Mouse (Mus musculus) WW6 (cell line): ENCODE results near the gene Ung.

Source experiments
- DNase-seq: peaks from one replicate; pipeline ENCODE4 v3.0.0-alpha.2; 2013; ENCODE audit warnings: low read depth, low spot score

Gene Ung

DNA sequence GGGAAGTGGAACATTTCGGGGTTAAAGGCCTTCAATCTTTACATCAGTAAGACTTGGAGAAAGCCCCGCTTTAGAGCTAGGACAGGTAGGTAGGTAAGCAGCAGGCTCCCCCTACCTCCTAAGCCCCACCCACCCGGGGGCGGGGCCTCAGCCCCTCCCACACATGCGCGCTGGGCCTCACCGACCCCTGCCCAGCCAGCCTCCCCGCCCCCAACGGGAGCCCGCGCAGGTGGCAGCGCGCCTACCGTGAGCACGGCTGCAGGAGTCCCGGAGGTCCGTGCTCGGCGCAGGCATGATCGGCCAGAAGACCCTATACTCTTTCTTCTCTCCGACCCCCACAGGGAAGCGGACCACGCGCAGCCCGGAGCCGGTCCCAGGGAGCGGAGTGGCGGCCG is at the start of gene Ung:
Gene Ung (plus strand): TSS at position 176 of the 395 bp plus-strand sequence.
- peak; percentile 72 for DNase-seq

DNA sequence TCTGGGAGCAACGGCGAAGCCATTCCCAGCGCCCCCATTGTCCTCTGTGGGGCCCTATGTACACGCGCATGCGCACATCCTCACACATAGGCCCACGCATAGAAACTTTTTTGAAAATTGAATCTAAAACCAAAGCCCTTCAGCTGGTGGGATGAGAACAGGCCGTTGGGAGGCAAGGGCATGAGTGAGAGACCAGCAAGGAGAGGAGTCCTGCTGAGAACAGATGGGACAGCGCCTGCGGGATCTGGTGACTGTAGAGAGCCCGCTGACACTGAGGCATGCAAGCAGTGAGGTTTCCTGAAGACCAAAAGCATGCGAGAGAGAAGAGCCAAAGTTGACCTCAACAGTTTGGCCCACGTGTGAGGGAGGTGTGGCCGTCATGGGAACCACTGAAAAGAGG is 44.7 kb upstream of the Ung start:
- DNase-seq: no peak

DNA sequence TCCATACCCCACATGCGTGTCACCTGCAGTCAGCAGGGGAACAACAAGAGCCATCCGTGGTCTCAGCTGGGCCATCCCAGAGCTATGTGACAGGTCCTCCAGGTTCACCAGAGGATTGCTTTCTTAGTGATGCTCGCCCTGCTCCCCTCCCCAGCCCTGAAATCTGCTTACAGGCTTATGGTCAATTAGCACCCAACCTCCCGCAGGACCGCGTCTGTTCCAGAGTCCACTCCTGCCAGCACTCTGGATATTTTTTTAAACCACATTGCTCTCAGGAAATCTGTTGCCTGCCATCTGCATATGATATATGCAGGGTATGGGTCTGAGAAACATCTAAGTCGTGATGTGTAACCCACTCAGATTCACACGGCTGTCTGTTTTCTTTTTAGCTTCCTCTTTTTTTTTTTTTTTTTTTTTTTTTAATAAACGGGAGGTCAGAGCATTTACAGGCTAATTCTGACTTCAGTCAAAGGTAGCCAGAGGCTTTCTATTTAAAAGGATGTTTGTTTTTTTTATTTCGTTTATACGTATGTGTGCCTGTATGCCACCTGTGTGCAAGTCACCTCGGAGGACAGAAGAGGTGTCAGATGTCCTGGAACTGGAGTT is 42.2 kb upstream of the Ung start:
- no peak for DNase-seq

DNA sequence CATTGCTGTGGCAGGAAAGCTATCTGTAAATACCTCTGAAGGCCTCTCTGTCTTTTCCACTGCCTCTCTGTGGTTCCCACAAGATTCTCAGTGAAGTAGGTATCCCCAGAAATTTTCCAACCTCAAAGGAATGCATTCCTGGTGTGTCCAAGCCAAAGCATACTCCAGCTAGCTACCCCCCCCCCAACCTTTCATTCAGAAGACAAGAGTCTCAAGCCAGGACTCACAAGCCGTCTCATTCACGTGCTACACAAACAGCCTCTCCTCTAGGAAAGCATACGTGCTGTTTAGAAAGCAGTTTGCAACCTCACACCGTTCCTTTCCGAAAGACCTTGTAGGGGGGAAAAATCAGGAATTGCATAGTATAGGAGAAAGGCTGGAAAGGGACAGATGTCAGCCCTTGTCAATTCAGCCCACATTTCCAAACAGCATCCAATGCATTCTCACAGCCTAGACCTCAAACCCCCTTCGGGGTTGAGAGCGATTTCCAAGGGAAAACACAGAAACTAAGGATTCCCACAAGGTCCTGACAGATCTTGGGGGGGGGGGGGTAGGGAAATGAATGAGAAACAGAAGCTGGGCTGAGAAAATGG is 39.7 kb upstream of the Ung start:
- DNase-seq: no peak

DNA sequence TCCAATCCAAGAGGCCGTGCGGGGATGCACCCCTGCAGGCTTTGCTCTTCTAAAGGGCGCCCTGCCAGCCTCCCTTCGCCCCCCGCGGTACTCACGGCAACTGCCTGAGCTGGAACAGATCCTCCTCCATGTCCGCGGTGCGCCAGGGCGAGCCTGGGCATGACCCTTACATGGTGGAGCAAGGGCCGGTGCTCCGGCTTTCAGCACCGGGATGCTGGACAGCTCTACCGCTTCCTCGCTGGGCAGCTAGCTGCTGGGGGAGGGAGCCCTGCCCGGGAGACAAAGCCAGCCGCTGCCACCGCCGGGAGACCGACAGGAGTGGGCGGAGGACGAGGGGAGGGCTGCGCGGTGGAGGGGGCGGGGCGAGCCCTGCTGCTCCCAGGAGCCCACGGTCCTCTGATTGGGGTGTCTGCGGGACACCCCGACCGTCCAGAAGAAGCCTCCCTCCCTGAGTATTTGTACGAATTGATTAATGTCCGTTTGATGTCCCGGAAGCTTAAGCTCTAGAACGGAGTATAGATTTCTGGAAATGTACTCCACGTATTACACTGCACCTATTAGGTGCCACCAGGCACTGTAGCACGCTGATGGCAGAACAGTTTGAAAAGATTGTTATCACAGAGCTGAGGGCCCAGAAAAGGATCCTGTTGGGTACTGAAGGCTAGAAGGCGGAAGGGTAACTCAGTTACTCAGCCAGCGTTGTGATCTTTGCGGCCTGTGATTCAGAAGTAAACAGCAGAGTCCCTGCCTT is 39.0 kb upstream of the Ung start, which contains the start of gene Svop:
Gene Svop (minus strand): TSS at position 514 of the 751 bp plus-strand sequence.
- DNase-seq: peak; percentile 60

DNA sequence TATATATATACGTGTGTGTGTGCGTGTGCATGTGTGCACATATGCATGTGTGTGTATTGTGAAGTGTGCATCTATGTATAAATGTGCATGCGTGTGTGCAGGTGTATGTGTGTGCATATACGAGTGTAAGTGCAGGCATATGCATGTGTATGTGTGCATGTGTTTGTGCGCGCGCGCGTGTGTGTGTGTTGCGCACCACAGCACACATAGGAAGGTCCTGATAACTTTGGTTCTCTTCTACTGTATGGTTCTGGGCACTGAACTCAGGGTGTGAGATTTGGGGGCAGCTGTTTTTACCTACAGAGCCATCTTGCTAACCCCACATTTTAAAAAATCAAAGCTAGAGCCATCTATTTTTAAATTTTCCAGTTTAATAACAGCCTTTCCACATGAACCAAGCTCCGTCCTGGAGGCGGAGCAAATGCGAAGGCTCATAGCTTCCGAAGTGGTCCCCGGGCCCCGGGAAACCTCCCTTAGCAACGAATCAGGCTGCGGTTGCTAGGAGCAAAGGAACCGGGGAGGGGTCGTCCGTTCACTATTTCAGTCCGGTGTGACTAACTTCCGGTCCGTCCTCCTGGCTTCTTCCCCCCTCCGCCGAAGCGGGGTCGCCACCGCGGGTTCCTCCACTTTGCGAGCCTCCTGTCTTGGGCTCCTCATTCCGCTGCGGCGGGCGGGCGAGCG is 30.3 kb upstream of the Ung start:
- peak; percentile 86 for DNase-seq

DNA sequence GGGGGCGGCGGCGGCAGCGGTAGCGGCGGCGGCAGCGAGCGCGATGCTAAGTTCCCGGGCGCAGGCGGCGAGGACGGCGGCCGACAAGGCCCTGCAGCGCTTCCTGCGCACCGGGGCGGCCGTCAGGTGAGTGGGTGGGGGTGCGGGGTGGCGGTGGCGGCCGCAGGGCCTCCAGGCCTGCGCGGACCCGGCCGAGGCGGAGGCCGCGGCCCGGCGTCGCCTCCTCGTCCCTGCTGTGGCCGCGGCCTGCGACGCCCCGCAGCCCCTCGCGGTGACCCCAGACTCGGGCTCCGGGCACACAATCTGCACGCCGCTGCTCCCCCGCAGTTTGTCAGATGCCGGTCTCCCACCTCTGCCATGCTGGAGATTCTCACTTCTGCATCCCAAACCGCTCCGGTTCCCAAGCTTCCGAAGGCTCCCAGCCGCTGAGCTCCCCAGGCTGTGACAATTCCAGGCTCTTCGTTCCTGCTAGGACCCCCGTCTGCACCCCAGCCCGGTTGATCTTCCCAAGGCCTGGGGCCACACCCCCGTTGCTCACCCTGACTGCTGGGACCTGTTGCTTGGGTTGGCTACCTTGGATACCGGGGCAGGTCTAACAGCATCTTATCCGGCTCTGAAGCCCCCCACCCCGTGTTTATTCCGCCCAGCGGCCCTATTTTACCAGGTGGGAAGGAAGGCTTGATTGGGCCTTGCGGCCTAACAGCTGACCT is 29.6 kb upstream of the Ung start:
- no peak for DNase-seq

DNA sequence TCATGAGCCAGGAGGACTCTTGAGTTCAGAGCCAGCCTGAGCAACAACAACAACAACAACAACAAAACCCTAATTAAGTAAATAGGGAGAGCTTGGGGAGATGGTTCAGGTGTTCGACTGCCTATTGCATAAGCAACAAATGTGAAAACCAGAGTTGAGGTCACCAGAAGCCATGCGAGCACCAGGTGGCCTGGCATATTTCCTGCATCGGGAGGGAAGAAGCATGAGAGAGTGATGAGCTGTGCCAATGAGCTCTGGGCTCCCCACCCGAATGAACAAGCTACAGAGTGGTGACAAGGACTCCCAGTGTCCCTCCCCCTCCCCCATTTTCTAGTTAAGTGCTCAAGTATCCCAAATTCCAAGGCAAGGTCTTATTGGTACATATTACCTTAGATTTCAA is 28.3 kb upstream of the Ung start:
- DNase-seq: no peak

DNA sequence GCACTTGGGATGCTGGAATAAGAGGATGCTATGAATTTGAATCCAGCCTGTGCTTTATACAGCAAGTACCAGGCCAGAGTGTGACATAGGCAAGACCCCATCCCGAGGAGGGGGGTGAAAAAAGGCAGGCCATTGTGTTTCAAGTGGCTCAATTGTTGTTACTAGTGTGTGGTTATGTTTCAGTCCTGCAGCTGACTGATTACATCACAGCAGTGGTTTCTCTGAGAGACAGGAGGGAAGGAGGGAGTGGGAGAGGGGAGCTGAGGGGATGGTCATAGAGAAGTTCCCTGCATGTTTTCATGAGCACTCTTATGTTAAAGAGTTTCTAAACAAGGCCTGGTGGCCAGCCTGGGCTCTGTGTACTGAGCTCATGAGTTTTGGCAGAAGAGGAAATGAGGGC is 27.4 kb upstream of the Ung start:
- no peak for DNase-seq

DNA sequence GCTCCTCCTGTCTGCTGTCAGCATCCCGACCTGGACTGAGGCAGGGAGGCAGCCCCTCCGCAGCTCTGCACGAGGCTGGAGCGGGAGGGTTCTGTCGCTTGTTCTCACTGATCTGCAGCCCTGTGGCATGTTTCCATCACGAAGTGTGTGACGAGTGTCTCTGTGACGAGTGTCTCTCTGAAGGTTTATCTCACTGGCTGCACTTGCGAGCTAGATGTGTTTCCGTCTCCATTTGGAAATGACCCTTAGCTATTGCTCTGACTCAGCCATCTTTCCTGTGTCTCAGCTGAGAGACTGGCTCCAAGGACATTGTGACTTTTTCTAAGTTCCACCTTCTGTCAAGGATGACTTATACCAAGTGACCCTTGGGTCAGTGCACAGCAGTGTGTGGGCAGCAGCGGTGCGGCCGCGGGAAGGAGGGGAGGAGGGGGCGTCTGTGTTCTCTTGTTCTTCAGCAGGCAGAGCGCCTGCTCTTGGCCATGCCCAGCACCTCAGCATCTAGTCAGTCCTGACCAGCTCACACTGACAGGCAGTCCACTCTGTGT is 23.7 kb upstream of the Ung start:
- no peak for DNase-seq

DNA sequence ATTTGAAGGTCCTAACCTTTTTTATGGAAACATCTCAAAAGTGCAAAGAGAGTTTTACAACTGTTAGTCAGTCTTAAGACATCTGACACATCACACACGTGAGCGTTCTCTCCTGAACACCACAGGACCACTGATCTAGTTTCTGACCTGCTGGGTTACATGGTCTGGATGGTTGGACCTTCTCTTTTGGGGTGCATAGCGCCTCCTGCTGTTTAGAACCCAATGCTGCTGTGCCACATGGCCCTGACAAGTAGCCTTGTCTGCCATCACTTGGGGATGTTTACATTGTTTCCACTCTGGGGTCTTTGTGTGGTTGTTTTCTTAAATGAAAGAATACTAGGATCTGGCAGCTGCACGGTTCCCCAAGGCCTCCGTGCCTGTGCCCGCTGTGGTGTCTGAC is 16.9 kb upstream of the Ung start:
- DNase-seq: no peak

DNA sequence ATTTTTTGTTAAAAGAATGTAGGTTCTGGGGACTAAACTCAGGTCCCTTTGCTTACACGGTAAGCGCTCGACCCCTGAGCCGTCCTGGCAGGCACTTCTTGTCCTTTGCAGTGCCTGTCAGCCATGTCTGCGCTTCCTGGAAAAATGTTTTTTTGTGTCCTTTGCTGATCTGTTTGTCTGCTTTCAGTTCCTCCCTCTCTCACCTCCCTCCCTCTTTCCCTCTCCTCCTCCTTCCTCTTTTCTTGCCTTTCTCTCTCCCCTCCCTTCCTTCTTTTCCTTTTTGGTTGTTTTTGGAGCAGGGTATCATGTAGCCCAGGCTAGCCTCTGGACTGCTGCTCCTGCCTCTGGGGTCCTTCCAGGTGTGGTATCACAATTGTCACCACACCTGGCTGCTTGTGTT is 15.2 kb upstream of the Ung start:
- no peak for DNase-seq

DNA sequence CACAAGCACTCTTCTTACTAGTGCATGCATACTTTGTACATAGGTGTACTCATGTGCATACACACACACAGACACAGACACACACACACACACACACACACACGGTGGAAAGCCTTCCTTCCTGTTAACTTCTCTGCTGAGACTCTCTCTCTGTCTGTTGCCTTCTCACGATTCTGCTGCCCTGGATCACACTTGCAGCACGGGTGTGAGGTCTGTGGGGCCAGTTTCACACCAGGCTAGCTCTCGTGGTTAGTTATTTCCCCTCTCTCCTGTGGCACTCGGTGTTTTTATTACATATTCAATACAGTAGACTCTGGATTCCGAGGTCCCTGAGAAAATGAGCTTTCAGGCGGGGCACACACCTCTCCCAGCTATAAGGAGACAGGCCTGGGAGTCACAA is 13.6 kb upstream of the Ung start:
- no peak for DNase-seq

DNA sequence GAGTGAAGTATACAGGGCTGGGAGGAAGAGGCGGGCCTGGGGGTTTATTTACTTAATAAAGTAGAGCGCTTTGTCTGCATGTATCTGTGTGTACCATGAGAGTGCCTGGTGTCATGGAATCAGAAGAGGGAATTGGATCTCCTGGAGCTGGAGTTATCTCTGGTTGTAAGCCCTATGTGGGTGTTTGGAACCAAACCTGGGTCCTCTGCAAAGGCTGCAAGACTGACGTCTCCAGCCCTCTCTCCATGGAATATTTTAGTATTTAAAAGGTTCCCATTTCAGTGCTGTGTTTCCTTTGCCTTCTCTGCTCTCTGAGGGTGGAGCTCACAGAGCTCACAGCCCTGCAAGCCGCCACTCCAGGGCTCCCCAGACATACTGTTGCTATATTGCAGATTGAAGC is 10.4 kb upstream of the Ung start:
- no peak for DNase-seq

DNA sequence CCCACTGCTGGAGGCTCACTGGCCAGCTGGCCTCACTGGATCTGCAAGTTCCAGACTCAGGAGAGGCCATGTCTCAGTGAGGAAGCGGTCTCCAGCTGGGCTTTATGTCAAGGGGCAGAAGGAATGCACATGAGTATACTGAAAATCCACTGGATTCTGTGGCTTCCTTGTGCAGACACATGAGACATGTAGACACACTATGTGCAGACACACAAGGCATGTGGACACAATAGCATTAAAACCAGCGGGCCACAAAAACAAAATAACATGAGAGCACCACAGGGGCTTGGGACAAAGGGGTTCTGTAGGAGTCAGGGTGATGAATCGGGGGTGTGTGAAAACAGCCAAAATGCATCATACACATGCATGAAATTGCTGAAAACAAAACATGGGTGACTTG is 4.2 kb upstream of the Ung start:
- no peak for DNase-seq

DNA sequence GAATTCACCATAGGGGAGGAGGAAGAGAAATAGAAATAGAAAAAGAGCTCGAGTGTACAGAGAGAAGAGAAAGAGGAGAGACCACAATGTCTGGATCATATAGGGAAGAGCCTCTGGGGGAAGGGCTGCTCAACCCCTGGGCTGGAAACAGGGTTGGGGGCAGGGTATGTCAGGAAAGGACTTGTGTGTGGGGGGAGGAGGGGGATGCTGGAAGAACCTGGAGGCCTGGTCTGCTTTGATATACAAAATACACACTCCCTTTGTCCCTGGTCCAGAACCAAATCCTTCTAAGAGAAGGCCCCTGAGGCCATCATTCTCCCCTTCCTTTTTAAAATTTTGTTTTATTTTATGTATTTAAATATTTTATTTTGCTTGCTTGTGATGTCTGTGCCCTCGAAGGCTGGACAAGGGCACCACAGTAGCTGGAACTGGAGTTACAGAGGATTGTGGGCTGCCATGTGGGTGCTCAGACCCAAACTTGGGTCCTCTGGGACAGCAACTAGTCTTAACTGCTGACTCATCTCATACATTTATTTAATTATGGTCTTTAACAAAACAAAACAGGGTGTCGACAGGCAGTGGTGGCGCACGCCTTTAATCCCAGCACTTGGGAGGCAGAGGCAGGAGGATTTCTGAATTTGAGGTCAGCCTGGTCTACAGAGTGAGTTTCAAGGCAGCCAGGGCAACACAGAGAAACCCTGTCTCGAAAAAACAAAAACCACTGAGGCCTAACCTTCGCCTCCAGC is 3.5 kb upstream of the Ung start:
- no peak for DNase-seq

DNA sequence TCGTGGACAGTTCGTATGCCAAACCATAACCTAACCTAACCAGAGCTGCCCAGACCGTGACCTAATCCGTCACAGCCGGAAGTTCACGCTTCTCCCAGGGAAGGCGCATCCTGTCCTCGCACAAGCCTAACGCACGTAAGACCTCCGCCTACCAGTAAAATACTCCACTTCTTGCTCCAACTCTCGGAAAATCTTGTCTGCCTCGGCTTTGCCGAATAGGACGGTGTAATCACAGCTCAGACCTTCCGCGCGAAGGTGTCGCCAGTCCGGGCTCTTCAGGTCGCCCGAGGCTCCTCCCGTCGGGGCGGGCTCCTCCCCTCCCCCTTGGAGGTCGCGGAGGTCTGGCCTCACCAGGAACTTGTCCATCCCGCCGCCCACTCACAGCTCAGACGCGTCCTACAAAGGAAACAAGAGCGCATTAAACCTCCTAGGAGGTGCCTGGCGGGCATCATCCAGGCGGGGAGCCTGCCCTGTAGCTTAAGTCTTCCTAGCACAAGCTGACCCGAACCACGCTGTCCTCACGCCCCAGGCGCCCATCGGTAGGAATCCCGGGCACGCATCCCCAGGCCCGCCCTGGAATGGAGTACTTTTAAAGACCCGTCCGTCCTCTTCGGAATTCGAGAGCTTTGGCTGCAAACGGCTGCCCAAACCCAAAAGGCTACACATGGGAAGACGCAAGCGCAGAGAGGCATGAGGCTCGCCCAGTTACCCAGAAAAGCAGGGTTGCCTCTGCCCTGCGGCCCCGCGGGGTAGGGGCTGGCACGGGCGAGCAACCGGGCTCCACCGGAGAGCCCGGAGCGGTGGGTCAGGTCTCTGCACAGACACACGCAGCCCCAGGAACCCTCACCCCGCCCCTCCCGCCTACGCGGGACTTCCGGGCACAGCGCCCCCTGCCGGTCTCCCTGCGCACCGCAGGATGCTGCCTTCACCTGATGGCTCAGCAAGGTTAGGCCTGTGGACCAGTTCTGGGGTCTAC is 2.5 kb upstream of the Ung start, which contains the start of gene Alkbh2:
Gene Alkbh2 (minus strand): TSS at position 845 of the 976 bp plus-strand sequence.
- peak; percentile 70 for DNase-seq

DNA sequence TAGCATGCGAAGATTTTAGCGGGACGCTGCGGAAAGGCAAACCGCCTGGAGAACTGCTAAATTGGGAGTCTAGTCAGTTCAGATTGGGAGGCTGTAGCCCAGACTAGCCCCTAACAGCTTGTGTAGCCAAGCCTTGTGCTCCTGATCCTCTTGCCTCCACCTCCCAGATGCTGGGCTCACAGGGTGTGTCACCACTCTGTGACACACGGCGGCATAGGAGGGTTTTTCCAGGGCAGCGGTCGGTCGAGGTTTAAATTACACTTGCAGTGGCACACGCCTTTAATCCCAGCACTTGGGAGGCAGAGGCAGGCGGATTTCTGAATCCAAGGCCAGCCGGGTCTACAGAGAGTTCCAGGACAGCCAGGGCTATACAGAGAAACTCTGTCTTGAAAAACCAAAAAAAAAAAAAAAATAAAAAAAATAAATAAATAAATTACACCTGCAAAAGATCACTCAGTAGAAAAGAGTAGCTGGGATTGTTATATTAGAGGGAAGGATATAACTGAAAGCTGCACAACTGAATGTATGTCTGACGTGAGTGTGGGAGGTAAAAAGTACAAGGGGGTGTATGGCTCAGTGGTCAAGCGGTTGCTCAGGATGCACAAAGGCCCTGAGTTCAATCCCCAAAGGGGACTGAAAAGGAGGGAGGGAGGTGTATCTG is 506 bp upstream of the Ung start:
- DNase-seq: no peak
